Mouse (Mus musculus): ENCODE measurements around the gene Atp1b1.

Atp1b1 gene

GRCm38 (mm10) chr1:164458245-164458613 is at the start of gene Atp1b1:
Atp1b1 (minus strand) TSS chr1:164458355.
- peak; percentile 93 for DNase-seq (ENCODE audit: low read depth, low spot score)

DNA sequence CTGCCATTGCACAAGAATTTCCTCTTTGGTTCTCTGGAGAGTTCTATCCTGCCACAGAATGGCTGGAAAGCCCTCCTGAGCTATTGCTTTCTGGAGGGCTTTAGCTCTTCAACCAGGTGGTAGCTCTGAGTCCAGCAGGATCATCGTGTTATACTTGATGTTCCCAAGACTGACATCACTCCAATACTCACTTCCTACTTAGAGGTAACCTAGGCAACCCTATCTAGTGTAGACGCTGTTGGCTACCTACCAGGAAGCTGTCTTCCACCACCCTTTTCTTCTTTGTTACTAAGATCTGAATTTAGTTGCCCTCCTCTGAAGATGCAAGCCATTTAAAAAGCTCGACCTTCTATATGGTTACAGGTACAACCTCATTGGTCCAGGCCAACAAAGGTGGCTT is 46.9 kb upstream of the Atp1b1 start:
- no peak for DNase-seq (ENCODE audit: low read depth, low spot score)

- DNase-seq (ENCODE audit: low read depth, low spot score), result peak; percentile 79
Observed at GRCm38 (mm10) chr1:164503140-164503730, 45.1 kb upstream of the Atp1b1 start.

GRCm38 (mm10) chr1:164502231-164502630 is 44.1 kb upstream of the Atp1b1 start:
- no peak for DNase-seq (ENCODE audit: low read depth, low spot score)

DNA sequence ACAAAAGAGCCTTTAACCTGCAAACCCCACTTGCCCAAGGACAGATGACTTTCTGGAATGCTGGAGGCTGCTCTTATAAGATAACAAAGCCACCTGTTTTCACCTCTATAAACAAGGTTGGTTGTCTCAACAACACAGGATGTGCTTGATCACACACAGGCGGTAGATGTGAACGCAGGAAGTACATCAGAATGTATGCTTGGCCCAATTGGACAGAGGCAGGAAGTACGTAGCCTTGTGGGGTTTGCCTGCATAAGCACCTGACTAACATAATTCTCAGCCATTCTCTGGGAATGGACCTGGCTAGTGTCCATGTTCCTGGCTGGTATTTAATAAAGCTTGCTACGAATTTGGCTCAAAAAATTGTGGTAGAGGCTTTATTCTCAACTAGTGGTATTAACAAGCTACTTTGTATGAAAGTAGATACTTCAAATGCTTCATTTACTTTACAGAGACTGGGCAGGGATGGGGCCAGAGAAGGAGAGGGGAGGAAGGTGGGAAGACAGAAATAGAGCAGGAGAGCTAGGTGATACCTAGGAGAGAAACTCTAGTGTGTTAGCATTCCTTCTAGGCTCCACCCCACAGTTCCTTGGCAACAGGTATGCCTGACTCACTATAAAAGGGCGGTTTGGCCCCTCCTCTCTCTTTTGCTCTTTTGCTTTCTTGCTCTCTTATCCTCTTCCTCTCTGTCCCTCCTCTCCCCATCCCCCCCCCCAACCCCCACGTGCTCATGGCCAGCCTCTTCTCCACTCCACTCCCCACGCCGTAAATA is 36.8 kb upstream of the Atp1b1 start:
- peak; percentile 66 for DNase-seq (ENCODE audit: low read depth, low spot score)

- DNase-seq (ENCODE audit: low read depth, low spot score), result no peak
Observed at GRCm38 (mm10) chr1:164494215-164494614, 36.1 kb upstream of the Atp1b1 start.

DNA sequence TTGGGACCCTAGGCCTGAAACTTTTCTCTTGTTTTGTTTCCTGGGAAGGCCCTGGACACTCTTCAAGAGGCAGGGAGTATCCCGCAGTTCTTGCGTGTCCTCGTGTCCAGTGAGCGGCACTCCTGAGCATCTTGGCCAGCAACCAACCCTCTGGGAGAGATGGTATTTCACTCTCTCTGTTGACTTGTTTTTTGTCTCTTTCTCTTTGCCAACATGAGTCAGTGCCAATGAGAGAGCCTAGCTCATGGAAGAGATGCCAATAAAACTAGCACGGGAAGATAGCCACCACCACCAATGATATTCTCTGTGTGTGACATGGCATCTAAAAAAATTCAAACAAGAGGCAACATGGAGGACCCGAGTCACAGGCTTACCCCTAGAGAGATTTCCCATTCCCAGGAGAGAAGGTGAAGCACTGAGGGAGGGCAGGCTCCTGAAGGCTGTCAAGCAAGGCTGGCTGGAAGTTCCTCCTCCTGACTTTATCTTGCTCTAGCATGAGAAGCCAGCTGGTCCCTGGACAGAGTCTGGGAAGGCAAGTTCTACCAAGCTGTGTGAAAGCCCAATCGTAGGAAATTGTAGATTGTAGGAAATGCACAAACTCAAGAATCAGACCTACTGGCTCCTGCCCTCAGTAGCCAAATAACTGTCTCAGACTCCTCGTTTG is 35.0 kb upstream of the Atp1b1 start:
- DNase-seq (ENCODE audit: low read depth, low spot score), result no peak

GRCm38 (mm10) chr1:164492476-164492875 is 34.3 kb upstream of the Atp1b1 start:
- DNase-seq (ENCODE audit: low read depth, low spot score), result no peak

DNA sequence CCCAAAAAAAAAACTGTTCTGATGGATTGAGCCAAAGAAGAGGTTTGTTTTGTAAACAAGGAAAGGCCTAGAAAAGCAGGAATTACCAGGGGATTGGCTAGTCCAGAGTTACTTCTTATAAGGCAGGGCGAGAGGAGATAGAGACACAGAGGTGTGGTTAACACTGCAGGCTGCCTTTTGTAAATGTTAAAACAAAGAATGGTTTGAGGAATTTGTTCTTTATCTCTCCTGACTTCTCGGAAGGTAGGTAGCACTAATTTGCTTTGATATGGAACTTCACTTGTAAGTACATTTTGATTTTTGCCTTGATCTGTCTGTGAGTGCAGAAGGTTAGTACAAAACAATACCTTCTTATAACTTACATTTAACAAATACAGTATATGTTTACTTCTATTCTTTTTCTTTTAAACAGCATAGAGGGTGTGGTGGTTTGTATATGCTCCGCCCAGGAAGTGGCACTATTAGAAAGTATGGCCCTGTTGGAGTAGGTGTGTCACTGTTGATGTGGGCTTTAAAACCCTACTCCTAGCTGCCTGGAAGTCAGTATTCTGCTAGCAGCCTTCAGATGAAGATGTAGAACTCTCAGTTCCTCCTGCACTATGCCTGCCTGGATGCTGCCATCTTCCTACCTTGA is 31.9 kb upstream of the Atp1b1 start:
- peak; percentile 20 for DNase-seq (ENCODE audit: low read depth, low spot score)

DNA sequence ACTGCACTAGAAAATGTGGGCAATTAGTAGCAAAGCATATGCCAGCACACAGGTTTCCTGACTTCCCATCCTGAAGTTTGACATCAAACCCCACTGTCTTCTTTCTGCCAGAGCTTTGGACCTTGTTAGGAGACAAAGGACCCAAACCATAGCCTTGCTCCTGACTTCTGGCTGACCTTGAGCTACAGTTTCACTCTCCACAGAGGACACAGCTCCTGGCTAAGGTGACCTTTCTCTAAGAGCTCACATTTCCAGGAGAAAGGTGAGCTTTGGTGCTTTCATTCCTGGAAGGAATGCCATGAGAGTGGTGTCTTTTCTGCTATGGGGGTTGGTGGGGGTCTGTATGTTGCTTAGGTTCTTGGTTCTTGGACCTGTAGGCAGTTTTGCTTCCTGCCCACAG is 25.6 kb upstream of the Atp1b1 start:
- DNase-seq (ENCODE audit: low read depth, low spot score), result no peak

DNA sequence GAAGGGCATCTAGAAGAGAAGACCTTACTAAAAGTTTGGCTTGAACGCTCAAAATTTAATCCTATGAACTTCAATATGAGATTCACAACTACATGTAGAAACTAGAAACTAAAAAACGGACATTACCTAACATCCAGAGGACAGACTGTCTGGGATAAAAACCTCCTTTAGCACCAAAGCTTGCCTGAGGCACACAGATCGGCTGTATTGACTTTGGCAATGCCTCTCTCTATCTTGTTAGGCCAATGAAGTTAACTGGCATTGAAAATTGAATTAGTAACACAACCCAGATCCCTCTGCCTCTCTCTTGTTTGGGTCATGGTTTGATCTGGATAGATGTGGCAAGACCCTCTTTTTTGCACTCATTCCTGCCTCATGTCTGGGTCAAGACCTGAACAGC is 24.7 kb upstream of the Atp1b1 start:
- no peak for DNase-seq (ENCODE audit: low read depth, low spot score)

GRCm38 (mm10) chr1:164481645-164482354 is 23.6 kb upstream of the Atp1b1 start:
- no peak for DNase-seq (ENCODE audit: low read depth, low spot score)

DNA sequence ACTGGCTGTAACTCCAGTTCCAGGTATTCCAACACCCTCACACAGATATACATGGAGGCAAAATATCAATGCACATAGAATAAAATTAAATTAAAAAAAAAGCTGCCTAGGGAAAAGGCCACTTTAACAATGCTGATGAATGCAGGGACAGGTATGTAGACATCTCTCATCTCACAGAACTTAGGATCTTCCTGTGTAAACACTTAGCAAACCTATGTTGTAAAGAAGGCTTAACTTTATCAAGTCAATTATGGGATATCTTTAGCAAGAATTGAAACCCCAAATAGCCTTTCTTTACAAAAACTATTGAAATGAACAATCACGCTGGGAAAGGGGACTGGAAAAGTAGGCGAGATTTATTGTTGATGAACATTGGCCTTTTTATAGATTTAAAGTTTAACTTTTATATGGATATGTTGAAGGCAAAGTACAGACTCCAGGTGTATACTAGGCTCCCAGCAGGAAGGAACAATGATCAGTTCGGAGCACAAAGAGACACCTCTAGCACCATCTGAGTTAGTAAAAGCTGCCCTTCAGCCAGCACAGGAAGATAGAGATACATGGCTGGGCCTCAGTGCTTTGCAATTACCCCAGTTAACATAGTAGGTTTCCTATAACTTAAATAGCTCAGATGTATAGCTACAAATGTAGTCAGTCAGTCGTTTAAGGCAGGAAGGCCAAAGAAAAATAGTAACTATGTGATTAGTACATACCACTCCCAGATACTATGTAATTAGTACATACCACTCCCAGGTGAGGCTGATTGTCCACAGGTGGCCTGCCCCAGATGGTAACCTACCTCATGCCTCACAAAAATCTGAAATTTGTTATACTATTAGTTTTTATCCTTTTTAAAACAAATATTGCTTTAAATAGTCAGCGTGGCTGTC is 22.8 kb upstream of the Atp1b1 start:
- no peak for DNase-seq (ENCODE audit: low read depth, low spot score)

DNA sequence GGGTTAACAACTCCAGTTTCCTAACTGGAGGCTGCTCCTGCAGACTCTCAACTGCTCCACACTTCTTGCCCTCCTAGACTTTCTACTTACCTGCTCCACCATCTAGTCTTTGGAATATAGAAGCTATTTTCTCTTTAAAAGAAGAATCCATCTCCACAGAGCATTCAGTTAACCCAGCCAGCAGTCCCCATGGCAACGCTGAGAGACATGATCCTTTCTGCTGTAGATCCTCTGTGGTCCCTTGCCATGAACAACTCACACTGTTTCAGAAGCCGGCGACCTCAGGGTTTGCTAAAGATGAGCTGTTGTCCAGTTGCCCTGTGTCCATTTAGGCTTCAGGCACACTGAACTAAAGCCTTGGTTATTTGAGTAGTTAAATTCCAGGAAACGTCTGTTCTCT is 17.7 kb upstream of the Atp1b1 start:
- DNase-seq (ENCODE audit: low read depth, low spot score), result no peak

DNA sequence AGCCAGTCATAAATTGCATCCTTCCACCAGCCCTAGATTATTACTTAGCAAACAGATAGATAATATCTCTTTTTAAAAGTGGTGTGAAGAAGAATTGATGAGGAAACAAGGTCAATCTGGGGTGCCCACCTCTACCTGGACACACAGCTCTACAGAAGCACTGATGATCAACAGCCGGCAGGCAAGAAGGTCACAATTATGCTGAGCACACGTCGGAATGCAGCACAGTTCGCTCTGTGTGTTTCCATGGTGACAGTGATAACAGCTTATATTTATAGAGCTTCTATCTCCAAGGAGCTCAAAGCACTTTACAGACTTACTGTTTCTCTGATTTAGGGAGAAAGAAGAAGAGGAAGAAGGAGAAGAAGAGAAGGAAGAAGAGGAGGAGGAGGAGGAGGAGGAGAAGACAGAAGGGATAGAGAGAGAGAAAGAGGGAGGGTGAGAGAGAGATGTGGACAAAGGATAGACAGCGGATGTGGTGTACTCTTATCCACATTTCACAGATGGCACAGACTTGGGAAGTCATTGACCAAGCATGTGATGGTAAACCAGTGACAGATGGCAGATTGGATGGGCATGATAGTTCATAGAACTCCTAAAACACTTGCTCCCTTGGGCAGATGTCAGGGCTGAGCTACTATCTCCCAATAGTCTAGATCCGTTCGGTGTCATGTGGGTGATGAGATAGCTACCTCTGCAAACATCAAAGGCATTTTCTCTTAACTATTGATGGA is 16.8 kb upstream of the Atp1b1 start:
- DNase-seq (ENCODE audit: low read depth, low spot score), result no peak

DNA sequence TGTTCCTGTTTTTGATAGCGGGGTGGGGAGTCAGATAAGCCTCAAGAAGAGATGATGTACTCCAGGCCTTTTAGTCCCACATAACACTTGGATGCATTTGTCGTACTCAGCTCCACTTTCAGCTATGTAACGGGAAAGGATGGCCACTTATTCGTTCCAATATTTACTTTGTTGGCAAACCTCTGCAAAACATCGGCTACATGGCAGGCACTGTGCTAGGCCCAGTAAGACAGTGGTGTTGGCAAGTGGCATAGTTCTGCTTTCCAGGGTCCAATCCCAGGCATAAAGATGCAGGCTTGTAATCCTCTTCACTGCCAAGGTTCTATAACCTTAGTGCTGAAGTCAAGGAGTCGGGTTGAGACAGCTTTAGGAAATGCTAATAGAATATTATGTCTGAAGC is 16.2 kb upstream of the Atp1b1 start:
- DNase-seq (ENCODE audit: low read depth, low spot score), result no peak

DNA sequence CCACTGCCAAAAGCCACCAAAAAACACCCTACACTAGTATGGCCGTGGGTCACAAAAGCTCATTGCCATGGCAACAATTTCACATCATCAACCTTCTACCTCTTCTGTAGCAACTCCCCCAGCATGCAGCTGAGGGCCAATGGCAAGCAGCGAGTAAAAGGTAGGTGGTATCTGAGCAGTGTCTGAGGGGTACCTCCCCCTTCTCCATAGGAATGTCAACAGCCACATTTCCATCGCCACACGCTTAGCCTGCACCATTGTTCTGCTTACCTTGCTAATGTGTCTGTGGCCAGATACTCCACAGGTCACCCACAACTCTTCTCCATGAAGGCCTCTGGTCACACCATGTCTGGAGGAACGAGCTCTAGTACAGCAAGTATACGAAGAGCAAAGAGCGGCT is 15.2 kb upstream of the Atp1b1 start:
- DNase-seq (ENCODE audit: low read depth, low spot score), result no peak

DNA sequence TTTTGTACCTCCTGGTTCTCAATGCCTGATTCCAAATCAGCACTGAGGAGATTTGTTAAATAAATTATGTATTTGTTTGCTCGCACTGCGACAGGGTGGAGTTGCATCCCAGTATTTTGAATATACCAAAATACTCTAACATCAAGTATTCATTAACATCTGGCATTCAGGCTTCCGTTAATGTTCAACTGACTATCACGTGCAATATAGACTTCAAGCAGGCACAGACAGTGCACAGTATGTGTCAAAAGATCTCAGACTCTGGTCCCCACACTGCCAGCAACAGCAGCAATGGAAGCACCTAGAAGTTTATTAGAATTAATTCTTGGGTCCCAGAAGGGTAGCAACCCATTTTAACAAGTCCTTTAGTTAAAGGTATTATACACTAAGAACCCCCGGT is 13.5 kb upstream of the Atp1b1 start:
- no peak for DNase-seq (ENCODE audit: low read depth, low spot score)

DNA sequence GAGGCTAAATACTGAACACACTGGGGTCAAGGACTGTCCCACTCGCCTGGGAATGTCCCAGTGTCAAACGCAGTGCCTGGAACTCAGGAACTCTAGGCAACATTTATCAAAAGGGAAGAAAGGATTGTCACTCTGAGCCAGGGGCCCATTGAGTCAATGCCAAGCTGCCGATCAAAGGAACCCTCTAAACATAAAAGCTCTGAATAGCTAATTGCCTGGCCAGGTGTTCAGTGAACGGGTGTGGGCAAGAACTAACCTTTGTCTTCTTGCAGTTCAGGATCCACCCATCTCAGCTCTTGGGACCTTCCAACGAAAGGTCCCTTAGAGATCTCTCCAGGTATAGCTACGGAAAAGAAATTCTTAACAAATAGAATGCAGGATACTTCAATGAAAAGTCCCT is 12.8 kb upstream of the Atp1b1 start:
- no peak for DNase-seq (ENCODE audit: low read depth, low spot score)

DNA sequence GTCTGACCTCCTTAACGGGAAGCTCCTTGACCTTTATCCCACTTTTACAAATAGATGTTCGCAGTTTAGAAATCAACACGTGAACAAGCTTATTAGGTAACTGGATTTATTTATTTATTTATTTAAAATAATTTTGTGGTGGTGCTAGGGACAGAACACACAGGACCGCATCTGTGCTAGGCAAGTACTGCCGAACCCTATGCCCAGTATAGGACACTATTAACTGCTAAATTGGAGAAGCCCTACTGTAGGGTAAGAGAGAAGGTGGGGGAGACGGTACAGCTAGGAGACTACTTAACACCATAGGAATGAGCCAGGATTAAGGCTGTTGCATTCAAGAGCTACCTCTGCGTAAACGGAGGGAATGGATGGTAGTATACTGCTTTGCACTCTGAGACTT is 10.2 kb upstream of the Atp1b1 start:
- no peak for DNase-seq (ENCODE audit: low read depth, low spot score)

Data from CD4-positive, CD25-positive, alpha-beta regulatory T cell, adult 2 months (primary cell).